Mouse (Mus musculus) lung, embryonic 16.5 days (tissue): ENCODE data around the gene Mtrf1l. TPM values are rescaled to one million over a fixed set of nuclear protein-coding genes. Genes with fewer than 3 reads are reported as not detected.
A peak's percentile ranks its signal among the peaks of the same experiment; 100 is the strongest.

Source experiments
- ATAC-seq: fragments of 200-750 bp; cut with Nextera tagmentation; 2 replicates; pipeline ENCODE4 v1.8.0; 2017; ENCODE audit warnings: low read depth, mild to moderate bottlenecking, moderate library complexity
- H3K27ac ChIP-seq: fragments of 300-500 bp; sonication (generic); 2 replicates; pipeline ENCODE4 v1.5.1; 2014; ENCODE audit warnings: mild to moderate bottlenecking, control low read depth, low read length
- H3K27me3 ChIP-seq: fragments of 300-500 bp; sonication (generic); 2 replicates; pipeline ENCODE4 v1.6.1; 2014; ENCODE audit warnings: low read depth, low read length, mixed read lengths; ENCODE audit not compliant: control insufficient read depth, insufficient read depth
- H3K36me3 ChIP-seq: fragments of 300-500 bp; sonication (generic); 2 replicates; pipeline ENCODE4 v1.6.1; 2014; ENCODE audit warnings: low read length; ENCODE audit not compliant: control insufficient read depth, insufficient read depth
- H3K4me1 ChIP-seq: fragments of 300-500 bp; sonication (generic); replicated peaks from 2 replicates; pipeline ENCODE4 v1.6.1; 2014; ENCODE audit warnings: low read length, mixed read lengths; ENCODE audit not compliant: control insufficient read depth, insufficient read depth
- H3K4me2 ChIP-seq: fragments of 300-500 bp; sonication (generic); 2 replicates; pipeline ENCODE4 v1.6.1; 2014; ENCODE audit warnings: low read depth, low read length, control low read depth
- H3K4me3 ChIP-seq: fragments of 300-500 bp; sonication (generic); 2 replicates; pipeline ENCODE4 v1.5.1; 2014; ENCODE audit warnings: mild to moderate bottlenecking, low read length, control low read depth
- H3K9ac ChIP-seq: fragments of 300-500 bp; sonication (generic); 2 replicates; pipeline ENCODE4 v1.6.1; 2014; ENCODE audit warnings: low read length, control low read depth
- H3K9me3 ChIP-seq: fragments of 300-500 bp; sonication (generic); 2 replicates; pipeline ENCODE4 v1.6.1; 2016; ENCODE audit warnings: low read length; ENCODE audit not compliant: control insufficient read depth
- WGBS: fragments of 180-500 bp; shearing (Covaris S2); extraction: QIAGEN DNeasy Blood & Tissue Kit; methylation state at CpG from one replicate; pipeline ENCODE4 v1.1.7; 2014; 5-methylcytosine and 5-hydroxymethylcytosine counted together
- polyA plus RNA-seq: library from polyadenylated mRNA; unstranded; fragments of >200 nt; fragmentation: Nextera tagmentation; extraction: Ambion mirVana; gene quantifications from 2 replicates; pipeline ENCODE4 v1.2.1, GENCODE M21; 2015

Gene Mtrf1l
- polyA plus RNA-seq, 1 experiment from 2014 or later = 15.7 TPM

GRCm38 (mm10) chr10:5846939-5847338 lies 23.2 kb upstream of the Mtrf1l start:
- no peaks in the 10 kb centered on the region for H3K36me3 ChIP-seq
- H3K4me1 ChIP-seq = no peaks in the 10 kb centered on the region
- no peak overlapping the region for H3K4me2 ChIP-seq
- H3K27me3 ChIP-seq = no peaks in the 10 kb centered on the region
- no peak overlapping the region for H3K9ac ChIP-seq
- no peak overlapping the region for H3K27ac ChIP-seq
- no peak for ATAC-seq
- 24% methylated on average over 2 of the region's 2 CpGs for WGBS
- no peak overlapping the region for H3K4me3 ChIP-seq
- no peaks in the 10 kb centered on the region for H3K9me3 ChIP-seq

DNA sequence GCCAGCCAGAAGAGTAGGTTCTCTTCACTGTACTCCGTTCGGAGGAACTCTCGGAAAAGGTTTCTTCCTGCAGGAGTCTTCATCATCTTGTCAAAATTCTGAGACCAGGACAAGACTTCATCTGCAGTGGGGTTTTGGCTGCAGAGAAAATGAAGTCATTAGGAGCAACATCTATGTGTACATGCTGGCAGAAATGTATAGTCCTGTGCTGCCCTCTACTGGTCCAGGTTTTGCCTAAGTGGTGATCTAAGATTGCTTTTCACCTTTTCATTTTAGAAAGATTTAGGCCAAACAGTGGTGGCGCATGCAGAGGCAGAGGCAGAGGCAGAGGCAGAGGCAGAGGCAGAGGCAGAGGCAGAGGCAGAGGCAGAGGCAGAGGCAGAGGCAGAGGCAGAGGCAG lies 17.7 kb upstream of the Mtrf1l start:
- Histone ChIP-seq H3K36me3 (no peaks in the 10 kb centered on the region), H3K27me3 (no peaks in the 10 kb centered on the region), H3K4me1 (no peaks in the 10 kb centered on the region), H3K4me2 (no peak overlapping the region), H3K27ac (no peak overlapping the region), H3K9ac (no peak overlapping the region), H3K4me3 (no peak overlapping the region), H3K9me3 (no peaks in the 10 kb centered on the region)
- no peak for ATAC-seq
- WGBS = 70% methylated on average over 4 of the region's 4 CpGs

DNA sequence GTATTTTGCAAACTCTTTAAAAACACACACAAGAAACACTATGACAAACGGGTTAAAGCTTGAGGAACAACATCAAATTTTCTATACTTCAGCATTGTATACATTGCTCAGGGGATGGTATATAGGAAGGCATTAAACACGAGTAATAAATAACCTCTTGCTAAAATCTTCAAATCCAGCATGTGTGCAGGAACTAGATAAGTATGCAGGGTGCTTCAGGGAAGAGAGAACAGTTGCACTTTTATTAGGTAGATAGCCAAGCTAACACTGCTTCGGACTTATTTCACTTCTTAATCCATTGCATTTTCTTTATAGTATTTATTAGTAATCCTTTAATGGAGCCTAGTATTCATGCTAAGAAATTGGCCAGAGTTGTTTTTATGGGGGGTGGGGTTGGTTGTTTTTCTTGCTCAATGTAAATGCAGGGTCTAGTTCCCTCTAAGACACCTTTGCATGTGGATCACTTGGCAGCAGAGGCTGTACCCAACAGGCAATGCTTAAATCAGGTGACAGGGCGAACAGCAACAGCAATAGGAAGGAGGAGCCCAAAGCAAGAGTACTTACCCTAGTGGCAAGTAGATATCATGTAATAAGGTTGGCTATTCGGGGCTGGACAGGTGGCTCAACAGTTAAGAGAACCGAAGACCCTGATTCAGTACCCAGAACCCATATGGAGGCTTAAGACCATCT lies 2.8 kb upstream of the Mtrf1l start:
- Histone ChIP-seq H3K36me3 (peaks cover 2% of the 10 kb centered on the region; the same call in 1 of the 2 replicates), H3K4me1 (peaks cover 11% of the 10 kb centered on the region), H3K27me3 (no peaks in the 10 kb centered on the region), H3K9ac (no peak overlapping the region), H3K27ac (no peak overlapping the region), H3K9me3 (no peaks in the 10 kb centered on the region), H3K4me3 (no peak overlapping the region), H3K4me2 (no peak overlapping the region)
- ATAC-seq = no peak
- WGBS = 66% methylated on average over 6 of the region's 6 CpGs

DNA sequence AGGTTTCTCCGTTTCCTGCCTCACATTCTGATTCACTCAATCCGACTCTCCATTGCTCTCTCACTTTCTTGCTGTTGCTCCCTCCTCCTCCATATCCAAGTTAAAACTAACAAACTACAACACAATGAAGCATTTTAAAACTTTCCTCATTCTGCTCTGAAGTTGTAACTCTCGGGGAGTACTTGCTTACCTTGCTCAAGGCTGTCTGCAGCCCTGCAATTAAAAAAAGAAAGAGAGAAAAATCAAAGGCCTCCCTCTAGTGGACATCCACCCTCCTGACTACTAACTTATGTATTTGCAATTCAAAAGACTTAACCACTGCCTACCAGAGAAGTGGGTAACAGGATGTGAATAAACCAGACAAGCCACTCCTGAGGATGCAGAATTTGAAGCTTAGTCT lies 1.1 kb upstream of the Mtrf1l start:
- Histone ChIP-seq H3K36me3 (peaks cover 3% of the 10 kb centered on the region), H3K4me1 (peaks cover 11% of the 10 kb centered on the region), H3K9ac (peak overlapping the region; percentile 70), H3K4me2 (peak overlapping the region; percentile 73), H3K9me3 (no peaks in the 10 kb centered on the region), H3K27ac (peak overlapping the region; percentile 95), H3K27me3 (no peaks in the 10 kb centered on the region), H3K4me3 (peak overlapping the region; percentile 70)
- peak; percentile 16; the same call in 1 of the 2 replicates for ATAC-seq
- 0% methylated on average over 3 of the region's 3 CpGs for WGBS

- Histone ChIP-seq H3K4me2 (peak overlapping the region; percentile 55), H3K4me1 (peaks cover 11% of the 10 kb centered on the region), H3K27me3 (no peaks in the 10 kb centered on the region), H3K9ac (peak overlapping the region; percentile 84), H3K36me3 (peaks cover 13% of the 10 kb centered on the region), H3K9me3 (no peaks in the 10 kb centered on the region), H3K4me3 (peak overlapping the region; percentile 70), H3K27ac (peak overlapping the region; percentile 95)
- ATAC-seq = no peak
- WGBS = 0% methylated on average over 37 of the region's 37 CpGs
These were observed 395 bp downstream of the Mtrf1l start for GRCm38 (mm10) chr10:5823291-5823739.

DNA sequence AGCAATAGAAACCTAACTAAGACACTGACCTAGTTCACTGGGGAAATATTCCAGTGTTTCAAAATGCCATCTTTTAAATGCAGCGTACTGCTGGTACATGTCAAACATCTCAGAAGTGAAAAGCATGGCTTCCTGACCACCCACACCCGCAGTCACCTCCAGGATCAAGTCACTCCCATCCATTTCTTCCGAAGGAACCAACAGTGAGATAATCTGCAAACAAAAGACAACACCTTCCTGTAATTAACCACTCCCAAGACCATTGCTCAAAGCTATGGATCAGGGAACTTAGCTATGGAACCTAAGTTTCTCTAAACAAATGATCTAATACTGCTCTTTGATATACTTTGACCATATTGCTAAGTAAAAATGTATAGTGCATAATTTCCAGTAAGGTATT lies 4.9 kb downstream of the Mtrf1l start:
- Histone ChIP-seq H3K27ac (no peak overlapping the region), H3K36me3 (peaks cover 47% of the 10 kb centered on the region), H3K4me3 (no peak overlapping the region), H3K9me3 (no peaks in the 10 kb centered on the region), H3K4me1 (peaks cover 11% of the 10 kb centered on the region), H3K4me2 (no peak overlapping the region), H3K27me3 (no peaks in the 10 kb centered on the region), H3K9ac (no peak overlapping the region)
- 88% methylated on average over 3 of the region's 3 CpGs for WGBS
- ATAC-seq = no peak

- no peak for ATAC-seq
- Histone ChIP-seq H3K9me3 (no peaks in the 10 kb centered on the region), H3K36me3 (peaks cover 64% of the 10 kb centered on the region), H3K4me1 (no peaks in the 10 kb centered on the region), H3K4me3 (no peak overlapping the region), H3K4me2 (no peak overlapping the region), H3K27ac (no peak overlapping the region), H3K9ac (no peak overlapping the region), H3K27me3 (no peaks in the 10 kb centered on the region)
- WGBS = 98% methylated on average over 2 of the region's 2 CpGs
These were observed 7.7 kb downstream of the Mtrf1l start for GRCm38 (mm10) chr10:5815968-5816367.

DNA sequence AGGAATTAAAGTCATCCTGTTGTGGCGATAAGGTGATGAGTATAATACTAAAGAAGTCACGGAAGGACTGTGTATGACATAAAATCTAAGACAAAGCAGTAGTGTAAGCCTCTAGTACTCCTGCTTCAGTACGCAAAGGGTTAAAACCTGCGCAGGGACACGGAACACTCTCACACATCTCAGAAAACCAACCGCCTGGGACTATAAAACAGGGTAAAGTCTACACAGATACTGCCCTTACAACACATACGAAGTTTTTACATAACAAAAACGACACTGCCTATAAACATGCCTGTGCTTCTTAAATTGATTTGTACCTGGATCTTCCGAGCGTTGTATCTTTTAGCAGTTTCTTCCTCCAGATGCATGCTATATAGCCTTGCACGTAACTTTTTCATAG lies 10.0 kb downstream of the Mtrf1l start:
- 88% methylated on average over 11 of the region's 11 CpGs for WGBS
- H3K4me2 ChIP-seq = no peak overlapping the region
- H3K4me1 ChIP-seq = no peaks in the 10 kb centered on the region
- H3K36me3 ChIP-seq = peaks cover 55% of the 10 kb centered on the region
- H3K27me3 ChIP-seq = no peaks in the 10 kb centered on the region
- no peak for ATAC-seq
- no peak overlapping the region for H3K4me3 ChIP-seq
- no peak overlapping the region for H3K27ac ChIP-seq
- H3K9me3 ChIP-seq = no peaks in the 10 kb centered on the region
- H3K9ac ChIP-seq = no peak overlapping the region

GRCm38 (mm10) chr10:5807683-5808082 lies 16.0 kb downstream of the Mtrf1l start:
- H3K27me3 ChIP-seq = no peaks in the 10 kb centered on the region
- ATAC-seq = no peak
- peaks cover 9% of the 10 kb centered on the region for H3K4me1 ChIP-seq
- H3K4me3 ChIP-seq = no peak overlapping the region
- peaks cover 13% of the 10 kb centered on the region for H3K36me3 ChIP-seq
- H3K4me2 ChIP-seq = 0 out of 2 replicates have a peak overlapping the region, but pooled peaks have one; percentile 2
- H3K9ac ChIP-seq = no peak overlapping the region
- peak overlapping the region; percentile 94 for H3K27ac ChIP-seq
- H3K9me3 ChIP-seq = no peaks in the 10 kb centered on the region
- 37% methylated on average over 2 of the region's 2 CpGs for whole genome bisulfite sequencing
